Mouse (Mus musculus): ENCODE results near the gene Mup8.
"Not testable (repeated sequence)": the region's sequence is repeated elsewhere in the genome, so short reads cannot be mapped to it uniquely, and the experiment has no call there.

Mup8 gene

GRCm38 (mm10) chr4:60222499-60222898, at the start of gene Mup8:
Gene Mup8, minus strand, starts transcription at chr4:60222599.
- in situ Hi-C loops (cut with MboI), result not testable (repeated sequence)

GRCm38 (mm10) chr4:60265977-60266770, 43.8 kb upstream of the Mup8 start:
- in situ Hi-C loops (cut with MboI), result not testable (repeated sequence)

GRCm38 (mm10) chr4:60262706-60263105, 40.3 kb upstream of the Mup8 start:
- in situ Hi-C loops (cut with MboI), result not testable (repeated sequence)
